Mouse (Mus musculus): ENCODE data around the gene Chic1.

- TF ChIP-seq CTCF (IDR thresholded peaks at IDR 0.05; ENCODE audit: extremely low read depth, insufficient read depth, insufficient read length, insufficient replicate concordance) (no peak), POLR2A (IDR thresholded peaks at IDR 0.05; ENCODE audit: low read depth, low read length) (no peak)
Measured at GRCm38 (mm10) chrX:103384528-103384927, 28.3 kb downstream of the Chic1 start.
